Mouse (Mus musculus): ENCODE measurements around the gene Gpm6b. TPM values are rescaled to one million over a fixed set of nuclear protein-coding genes. Genes with fewer than 3 reads are reported as not detected.

Gpm6b gene
- polyA plus RNA-seq, 1 experiment from 2014 or later: 24.8 TPM

Other genes starting within 250 kb of the Gpm6b start
- 13.5 and 15.8 TPM in 2 replicates for gene Gemin8, start 68.5 kb upstream of the Gpm6b start, polyA plus RNA-seq (2015; fragmentation: Nextera tagmentation; extraction: Ambion mirVana)
- gene Trappc2, start 201.7 kb downstream of the Gpm6b start, polyA plus RNA-seq (2015; fragmentation: Nextera tagmentation; extraction: Ambion mirVana): 23.4 and 23.9 TPM in 2 replicates
- 6.1 TPM in 2 replicates for gene Ofd1, start 201.8 kb downstream of the Gpm6b start, polyA plus RNA-seq (2015; fragmentation: Nextera tagmentation; extraction: Ambion mirVana)
- 46.2 and 48.7 TPM in 2 replicates for gene Rab9, start 241.0 kb downstream of the Gpm6b start, polyA plus RNA-seq (2015; fragmentation: Nextera tagmentation; extraction: Ambion mirVana)